Mouse (Mus musculus): ENCODE measurements around the gene Ptpn22. TPM values are rescaled to one million over a fixed set of nuclear protein-coding genes. Genes with fewer than 3 reads are reported as not detected.
"Not testable (repeated sequence)": the region's sequence is repeated elsewhere in the genome, so short reads cannot be mapped to it uniquely, and the experiment has no call there.

Gene Ptpn22
- 1.5 and 6.3 TPM in 2 replicates for polyA plus RNA-seq (2012; rRNA removed)

DNA sequence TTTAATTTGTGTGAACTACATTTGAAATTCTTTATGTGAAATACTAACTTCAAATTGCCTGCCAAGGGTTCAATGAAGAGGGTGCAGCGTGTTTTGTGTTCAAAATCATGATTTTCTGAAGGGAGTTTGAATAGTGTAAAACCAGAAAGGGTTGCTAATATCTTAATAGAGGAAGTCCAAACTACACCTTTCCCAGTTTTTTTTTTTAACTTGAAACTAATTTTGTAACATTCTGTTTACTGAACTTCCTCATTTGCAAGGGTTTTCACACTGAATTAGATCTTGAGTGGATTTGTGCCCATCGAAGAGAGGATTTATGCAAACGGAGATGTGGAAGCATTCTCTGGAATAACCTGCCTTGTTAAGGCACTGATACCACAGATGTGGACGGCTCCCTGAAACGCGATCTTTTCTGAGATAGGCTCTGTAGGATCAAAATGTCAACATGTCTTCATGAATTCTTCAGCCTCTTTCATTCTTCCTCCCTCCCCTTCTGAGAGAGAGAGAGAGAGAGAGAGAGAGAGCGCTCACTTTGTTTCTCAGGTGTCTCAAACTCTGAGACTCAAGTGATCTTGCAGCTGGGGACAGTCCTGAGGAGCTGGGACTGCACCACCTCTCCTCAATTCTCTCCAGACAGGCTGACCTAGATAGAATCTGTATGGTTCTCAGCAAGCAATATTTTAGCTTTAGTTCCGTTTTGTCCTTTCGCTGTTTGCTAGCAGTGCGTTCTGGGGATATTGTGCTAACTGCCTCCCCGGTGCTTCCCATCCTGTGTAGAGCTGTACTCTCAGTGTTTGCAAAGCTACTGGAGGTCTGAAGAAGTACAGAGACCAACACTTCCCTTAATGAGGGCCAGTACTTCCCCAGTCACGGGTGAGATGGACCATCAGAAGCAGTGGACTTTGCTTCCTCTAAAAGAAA, at the start of gene Ptpn22:
TSS of gene Ptpn22 (plus strand) at position 915 of the 921 bp plus-strand sequence.
- 67% methylated on average over 12 of the region's 12 CpGs for WGBS
- Histone ChIP-seq H3K27ac (ENCODE audit: insufficient read depth, low read depth, low read length) (peak within 1 kb of the TSS; percentile 83), H3K4me1 (ENCODE audit: control insufficient read depth, insufficient read depth, insufficient read length, low read length) (peaks cover 2% of the 10 kb centered on the region; the same call in 1 of the 2 replicates), H3K27me3 (ENCODE audit: control insufficient read depth, insufficient read depth, low read length) (no peaks in the 10 kb centered on the region), H3K36me3 (ENCODE audit: control insufficient read depth, insufficient read depth, low read length) (0 out of 2 replicates have a peak, but pooled peaks cover 1% of the 10 kb centered on the region), H3K4me3 (ENCODE audit: low read depth, low read length) (peak within 1 kb of the TSS; percentile 28; the same call in 1 of the 2 replicates)
- TF ChIP-seq POLR2A (IDR thresholded peaks at IDR 0.05; ENCODE audit: low read depth, low read length) (no peak), CTCF (IDR thresholded peaks at IDR 0.05; ENCODE audit: extremely low read depth, insufficient read length, insufficient replicate concordance, low read depth, low read length) (no peak)

DNA sequence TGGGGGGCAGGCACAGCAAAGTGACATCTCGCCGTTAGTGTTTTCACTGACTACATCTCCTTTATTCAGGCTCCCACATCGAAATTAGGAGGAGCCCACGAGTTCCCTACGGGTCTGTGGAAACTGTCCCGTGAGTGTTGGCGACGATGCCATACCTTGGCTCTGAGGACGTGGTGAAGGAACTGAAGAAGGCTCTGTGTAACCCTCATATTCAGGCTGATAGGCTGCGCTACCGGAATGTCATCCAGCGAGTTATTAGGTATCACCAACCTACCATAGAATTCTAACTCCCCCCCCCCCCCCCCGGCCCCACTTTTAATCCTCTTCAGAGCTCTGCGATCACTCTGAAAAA, 49.8 kb upstream of the Ptpn22 start:
- under 1% methylated on average over 14 of the region's 14 CpGs for WGBS
- H3K4me1 ChIP-seq (ENCODE audit: control insufficient read depth, insufficient read depth, insufficient read length, low read length): no peaks in the 10 kb centered on the region; the same call in 1 of the 2 replicates
- peaks cover 10% of the 10 kb centered on the region for H3K36me3 ChIP-seq (ENCODE audit: control insufficient read depth, insufficient read depth, low read length)
- H3K27ac ChIP-seq (ENCODE audit: insufficient read depth, low read depth, low read length): peak overlapping the region; percentile 86
- TF ChIP-seq CTCF (IDR thresholded peaks at IDR 0.05; ENCODE audit: extremely low read depth, insufficient read length, insufficient replicate concordance, low read depth, low read length): no peak
- no peak for TF ChIP-seq POLR2A (IDR thresholded peaks at IDR 0.05; ENCODE audit: low read depth, low read length)
- H3K27me3 ChIP-seq (ENCODE audit: control insufficient read depth, insufficient read depth, low read length): no peaks in the 10 kb centered on the region
- H3K4me3 ChIP-seq (ENCODE audit: low read depth, low read length): peak overlapping the region; percentile 70

GRCm38 (mm10) chr3:103810967-103811366, 48.6 kb upstream of the Ptpn22 start:
- WGBS: 89% methylated on average over 6 of the region's 6 CpGs
- no peaks in the 10 kb centered on the region; the same call in 1 of the 2 replicates for H3K4me1 ChIP-seq (ENCODE audit: control insufficient read depth, insufficient read depth, insufficient read length, low read length)
- TF ChIP-seq CTCF (IDR thresholded peaks at IDR 0.05; ENCODE audit: extremely low read depth, insufficient read length, insufficient replicate concordance, low read depth, low read length) (no peak), POLR2A (IDR thresholded peaks at IDR 0.05; ENCODE audit: low read depth, low read length) (no peak)

GRCm38 (mm10) chr3:103827548-103827947, 32.0 kb upstream of the Ptpn22 start:
- TF ChIP-seq CTCF (IDR thresholded peaks at IDR 0.05; ENCODE audit: extremely low read depth, insufficient read length, insufficient replicate concordance, low read depth, low read length) (peak; percentile 29; the same call in 1 of the 2 replicates), POLR2A (IDR thresholded peaks at IDR 0.05; ENCODE audit: low read depth, low read length) (no peak)

More at GRCm38 (mm10) chr3:103810967-103811366, 48.6 kb upstream of the Ptpn22 start:
- Histone ChIP-seq H3K27ac (ENCODE audit: insufficient read depth, low read depth, low read length) (no peak overlapping the region), H3K4me3 (ENCODE audit: low read depth, low read length) (no peak overlapping the region), H3K36me3 (ENCODE audit: control insufficient read depth, insufficient read depth, low read length) (peaks cover 16% of the 10 kb centered on the region), H3K27me3 (ENCODE audit: control insufficient read depth, insufficient read depth, low read length) (no peaks in the 10 kb centered on the region)

DNA sequence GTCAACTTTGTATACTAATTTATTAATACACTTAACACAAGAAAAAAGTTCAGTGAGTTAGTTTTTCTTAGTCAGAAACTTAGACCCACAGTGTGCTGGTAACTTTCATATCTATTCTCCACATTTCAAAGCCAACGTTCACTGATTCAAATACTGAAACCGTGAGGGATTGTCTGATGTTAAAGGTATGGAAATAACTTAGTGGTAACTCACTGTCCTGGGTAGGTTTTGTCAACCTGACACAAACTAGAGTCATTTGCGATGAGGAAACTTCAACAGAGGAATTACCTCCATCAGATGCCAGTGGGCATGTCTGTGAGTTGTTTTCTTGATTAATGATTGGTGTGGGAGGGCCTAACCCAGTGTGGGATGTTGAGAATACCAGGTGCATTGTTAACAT, 30.6 kb upstream of the Ptpn22 start:
- TF ChIP-seq CTCF (IDR thresholded peaks at IDR 0.05; ENCODE audit: extremely low read depth, insufficient read length, insufficient replicate concordance, low read depth, low read length) (no peak), POLR2A (IDR thresholded peaks at IDR 0.05; ENCODE audit: low read depth, low read length) (no peak)
- H3K27ac ChIP-seq (ENCODE audit: insufficient read depth, low read depth, low read length): no peak overlapping the region
- no peak overlapping the region for H3K4me3 ChIP-seq (ENCODE audit: low read depth, low read length)
- H3K36me3 ChIP-seq (ENCODE audit: control insufficient read depth, insufficient read depth, low read length): no peaks in the 10 kb centered on the region
- no peaks in the 10 kb centered on the region for H3K27me3 ChIP-seq (ENCODE audit: control insufficient read depth, insufficient read depth, low read length)
- WGBS: 68% methylated on average over 3 of the region's 3 CpGs
- H3K4me1 ChIP-seq (ENCODE audit: control insufficient read depth, insufficient read depth, insufficient read length, low read length): peaks cover 2% of the 10 kb centered on the region; the same call in 1 of the 2 replicates

More at GRCm38 (mm10) chr3:103827548-103827947, 32.0 kb upstream of the Ptpn22 start:
- no peaks in the 10 kb centered on the region for H3K27me3 ChIP-seq (ENCODE audit: control insufficient read depth, insufficient read depth, low read length)
- no peak overlapping the region for H3K4me3 ChIP-seq (ENCODE audit: low read depth, low read length)
- peaks cover 2% of the 10 kb centered on the region; the same call in 1 of the 2 replicates for H3K4me1 ChIP-seq (ENCODE audit: control insufficient read depth, insufficient read depth, insufficient read length, low read length)
- H3K27ac ChIP-seq (ENCODE audit: insufficient read depth, low read depth, low read length): no peak overlapping the region
- peaks cover 3% of the 10 kb centered on the region for H3K36me3 ChIP-seq (ENCODE audit: control insufficient read depth, insufficient read depth, low read length)

GRCm38 (mm10) chr3:103830681-103831080, 28.9 kb upstream of the Ptpn22 start:
- H3K4me3 ChIP-seq (ENCODE audit: low read depth, low read length); H3K27me3 ChIP-seq (ENCODE audit: control insufficient read depth, insufficient read depth, low read length); H3K4me1 ChIP-seq (ENCODE audit: control insufficient read depth, insufficient read depth, insufficient read length, low read length); H3K36me3 ChIP-seq (ENCODE audit: control insufficient read depth, insufficient read depth, low read length); H3K27ac ChIP-seq (ENCODE audit: insufficient read depth, low read depth, low read length): not testable (repeated sequence)
- 84% methylated on average over 1 of the region's 1 CpGs for WGBS

GRCm38 (mm10) chr3:103831146-103831545, 28.4 kb upstream of the Ptpn22 start:
- TF ChIP-seq CTCF (IDR thresholded peaks at IDR 0.05; ENCODE audit: extremely low read depth, insufficient read length, insufficient replicate concordance, low read depth, low read length) (no peak), POLR2A (IDR thresholded peaks at IDR 0.05; ENCODE audit: low read depth, low read length) (no peak)
- Histone ChIP-seq H3K27ac (ENCODE audit: insufficient read depth, low read depth, low read length) (no peak overlapping the region), H3K36me3 (ENCODE audit: control insufficient read depth, insufficient read depth, low read length) (no peaks in the 10 kb centered on the region; the same call in 1 of the 2 replicates), H3K4me3 (ENCODE audit: low read depth, low read length) (no peak overlapping the region), H3K27me3 (ENCODE audit: control insufficient read depth, insufficient read depth, low read length) (no peaks in the 10 kb centered on the region), H3K4me1 (ENCODE audit: control insufficient read depth, insufficient read depth, insufficient read length, low read length) (peaks cover 6% of the 10 kb centered on the region; the same call in 1 of the 2 replicates)
- 81% methylated on average over 7 of the region's 7 CpGs for WGBS
